Mouse (Mus musculus) lung, postnatal 4 days (tissue): ENCODE data around the gene Olfr1118.
"Not testable (repeated sequence)": the region's sequence is repeated elsewhere in the genome, so short reads cannot be mapped to it uniquely, and the experiment has no call there.

ENCODE experiments used
- DNase-seq, 2 experiments: peaks; one replicate each; pipeline ENCODE4 v3.0.0; 2021

Gene Olfr1118

GRCm38 (mm10) chr2:87307281-87307680 is at the start of gene Olfr1118:
TSS of gene Olfr1118 (plus strand) at chr2:87307581.
- no peak for DNase-seq

- DNase-seq: no peak
These were observed 40.1 kb upstream of the Olfr1118 start, which contains the start of gene Olfr1116 for GRCm38 (mm10) chr2:87267234-87267633. TSS of gene Olfr1116 (plus strand) at chr2:87267534.

- not testable (repeated sequence) for DNase-seq
These were observed 13.4 kb upstream of the Olfr1118 start for GRCm38 (mm10) chr2:87293977-87294376.

GRCm38 (mm10) chr2:87354515-87354914 is 47.1 kb downstream of the Olfr1118 start, which contains the start of gene Olfr1120:
TSS of gene Olfr1120 (plus strand) at chr2:87354815.
- no peak for DNase-seq

GRCm38 (mm10) chr2:87360121-87360520 is 52.7 kb downstream of the Olfr1118 start:
- DNase-seq: not testable (repeated sequence)
